Mouse (Mus musculus): ENCODE results near the gene Gm42674. TPM values are rescaled to one million over a fixed set of nuclear protein-coding genes. Genes with fewer than 3 reads are reported as not detected.

Gm42674 gene
- total RNA-seq, 2 experiments from 2014 or later, result not detected

DNA sequence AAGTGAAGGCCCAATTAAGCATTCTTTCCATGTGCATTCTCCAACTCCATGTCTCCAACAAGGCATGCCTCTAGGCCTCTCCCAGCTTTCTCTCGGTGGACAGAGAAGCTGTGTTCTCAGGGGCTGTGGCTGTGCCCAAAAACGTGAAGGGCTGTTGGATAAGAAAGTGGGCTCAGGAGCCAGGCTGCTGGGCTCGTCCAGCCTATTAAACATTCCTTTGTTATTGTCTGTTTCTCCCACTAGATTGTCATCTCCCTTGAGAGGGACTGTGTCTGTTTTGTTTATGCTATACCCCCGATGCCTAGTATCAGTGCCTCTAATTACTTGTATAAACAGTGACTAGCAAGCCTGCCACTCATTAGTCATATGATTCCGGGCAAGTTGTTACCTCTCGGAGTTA, 4.0 kb upstream of the Gm42674 start:
- no peak for DNase-seq (ENCODE audit: low spot score in 2 of 2)

DNA sequence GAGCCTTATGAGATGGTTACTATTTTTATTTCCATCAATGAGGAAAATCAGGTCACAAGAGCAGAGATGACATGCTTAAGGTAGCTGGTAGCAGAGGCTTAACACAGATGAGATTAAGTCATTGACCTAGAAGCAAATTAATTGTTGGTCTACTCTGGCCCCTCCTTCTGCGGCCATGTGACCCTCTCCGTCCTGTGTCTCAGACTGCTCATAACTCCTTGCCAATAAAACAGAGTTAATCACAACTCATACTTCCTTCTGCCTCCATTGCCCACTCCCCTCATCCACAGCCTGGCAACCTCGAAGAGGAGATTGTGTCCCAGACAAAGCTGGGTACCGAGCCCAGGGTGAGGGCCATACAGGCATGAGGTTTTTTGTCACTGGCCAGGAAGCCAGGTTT, 3.5 kb upstream of the Gm42674 start:
- DNase-seq (ENCODE audit: low spot score in 2 of 2), result no peak

DNA sequence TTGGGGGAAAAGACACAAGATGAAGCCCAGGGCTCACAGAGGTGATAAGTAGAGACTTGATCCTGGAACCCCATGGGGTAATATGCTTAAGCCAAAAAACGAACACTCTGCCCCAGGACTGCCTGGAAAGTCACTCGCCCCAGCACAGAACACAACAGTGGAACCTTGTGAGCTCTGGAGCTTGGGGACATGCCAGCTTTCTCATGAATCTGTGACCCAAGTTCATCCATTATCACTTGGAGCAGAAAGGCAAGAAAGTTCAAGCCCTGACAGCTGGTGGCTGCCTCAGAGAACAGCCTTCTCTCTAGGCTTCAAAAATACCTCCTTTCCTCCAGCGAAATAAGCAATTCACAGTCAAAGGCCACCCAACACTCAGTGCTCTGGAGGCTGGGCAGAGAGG, 2.3 kb upstream of the Gm42674 start:
- DNase-seq (ENCODE audit: low spot score in 2 of 2), result no peak

- DNase-seq (ENCODE audit: low spot score in 2 of 2), result no peak
Measured at GRCm38 (mm10) chr3:90600036-90600435, 1.7 kb upstream of the Gm42674 start.

DNA sequence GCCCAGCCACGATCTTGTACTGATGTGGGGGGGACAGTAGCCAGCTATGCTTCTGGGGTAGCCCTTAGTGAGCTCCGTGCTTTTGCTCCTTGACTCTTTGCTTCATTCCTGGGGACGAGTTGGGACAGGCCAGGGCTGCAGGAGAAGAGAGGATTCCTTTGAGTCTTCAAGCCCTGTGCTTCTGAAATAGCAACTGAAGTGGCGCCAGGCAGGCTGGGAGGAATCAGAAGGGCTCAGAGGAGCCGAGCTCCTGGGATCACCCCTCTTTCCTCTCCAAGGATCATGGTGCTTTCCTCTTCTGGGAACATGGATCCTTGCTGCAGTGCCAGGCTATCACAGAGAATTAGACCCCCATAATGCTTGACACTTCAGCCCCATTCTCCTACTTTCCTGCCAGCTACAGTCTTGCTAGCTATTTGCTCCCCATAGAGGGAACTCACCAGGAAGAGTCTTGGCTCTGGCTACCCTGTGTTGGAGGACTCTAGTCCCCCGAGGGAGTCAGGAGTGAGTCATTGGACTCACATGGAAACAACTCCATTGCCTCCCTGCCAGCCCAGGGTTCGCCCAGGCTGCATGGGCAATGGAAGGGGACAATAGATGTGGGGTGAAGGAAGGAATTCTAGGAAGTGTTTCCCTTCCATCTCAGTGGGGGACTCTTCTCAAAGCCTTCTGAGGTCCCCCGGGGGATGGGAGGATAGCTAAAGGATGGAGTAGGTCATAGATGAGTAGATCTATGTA, 1.1 kb upstream of the Gm42674 start:
- no peak for DNase-seq (ENCODE audit: low spot score in 2 of 2)

- no peak for DNase-seq (ENCODE audit: low spot score in 2 of 2)
Measured at GRCm38 (mm10) chr3:90603623-90604022, 1.9 kb downstream of the Gm42674 start, which contains the start of gene S100a4. TSS of gene S100a4 (plus strand) at chr3:90603771.

- DNase-seq (ENCODE audit: low spot score in 2 of 2), result peak; percentile 69 to 75
Measured at GRCm38 (mm10) chr3:90604416-90604815, 2.7 kb downstream of the Gm42674 start.

- DNase-seq (ENCODE audit: low spot score in 2 of 2), result no peak
Measured at GRCm38 (mm10) chr3:90605049-90605448, 3.3 kb downstream of the Gm42674 start.

DNA sequence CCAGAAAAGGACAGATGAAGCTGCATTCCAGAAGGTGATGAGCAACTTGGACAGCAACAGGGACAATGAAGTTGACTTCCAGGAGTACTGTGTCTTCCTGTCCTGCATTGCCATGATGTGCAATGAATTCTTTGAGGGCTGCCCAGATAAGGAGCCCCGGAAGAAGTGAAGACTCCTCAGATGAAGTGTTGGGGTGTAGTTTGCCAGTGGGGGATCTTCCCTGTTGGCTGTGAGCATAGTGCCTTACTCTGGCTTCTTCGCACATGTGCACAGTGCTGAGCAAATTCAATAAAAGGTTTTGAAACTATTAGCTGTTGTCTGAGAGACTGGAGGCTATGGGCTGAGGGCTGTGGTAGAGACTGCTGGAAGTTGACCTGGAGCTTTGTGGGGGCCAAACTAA, 4.0 kb downstream of the Gm42674 start:
- no peak for DNase-seq (ENCODE audit: low spot score in 2 of 2)

- no peak for DNase-seq (ENCODE audit: low spot score in 2 of 2)
Measured at GRCm38 (mm10) chr3:90606185-90606584, 4.5 kb downstream of the Gm42674 start.

- DNase-seq (ENCODE audit: low spot score in 2 of 2), result no peak
Measured at GRCm38 (mm10) chr3:90607361-90607760, 5.7 kb downstream of the Gm42674 start.

GRCm38 (mm10) chr3:90608223-90608622, 6.5 kb downstream of the Gm42674 start, which contains the start of gene S100a5:
TSS of gene S100a5 (plus strand) at chr3:90608523.
- DNase-seq (ENCODE audit: low spot score in 2 of 2), result no peak

- DNase-seq (ENCODE audit: low spot score in 2 of 2), result no peak
Measured at GRCm38 (mm10) chr3:90609102-90609501, 7.4 kb downstream of the Gm42674 start.

DNA sequence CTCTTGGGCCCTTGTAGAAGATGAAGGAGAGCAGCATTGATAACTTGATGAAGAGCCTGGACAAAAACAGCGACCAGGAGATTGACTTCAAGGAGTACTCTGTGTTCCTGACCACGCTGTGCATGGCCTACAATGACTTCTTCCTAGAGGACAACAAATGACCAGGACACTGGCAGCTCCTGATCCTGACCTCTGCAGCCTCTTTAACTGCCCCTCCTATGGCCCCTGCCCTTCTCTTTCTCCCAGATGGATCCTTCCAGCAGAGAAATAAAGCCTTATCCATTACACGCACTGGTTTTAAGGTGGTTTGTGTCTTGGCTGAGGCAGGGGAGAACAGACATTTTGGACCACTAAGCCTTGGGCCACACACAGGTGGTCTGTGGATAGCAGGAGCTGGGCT, 9.8 kb downstream of the Gm42674 start:
- no peak for DNase-seq (ENCODE audit: low spot score in 2 of 2)

DNA sequence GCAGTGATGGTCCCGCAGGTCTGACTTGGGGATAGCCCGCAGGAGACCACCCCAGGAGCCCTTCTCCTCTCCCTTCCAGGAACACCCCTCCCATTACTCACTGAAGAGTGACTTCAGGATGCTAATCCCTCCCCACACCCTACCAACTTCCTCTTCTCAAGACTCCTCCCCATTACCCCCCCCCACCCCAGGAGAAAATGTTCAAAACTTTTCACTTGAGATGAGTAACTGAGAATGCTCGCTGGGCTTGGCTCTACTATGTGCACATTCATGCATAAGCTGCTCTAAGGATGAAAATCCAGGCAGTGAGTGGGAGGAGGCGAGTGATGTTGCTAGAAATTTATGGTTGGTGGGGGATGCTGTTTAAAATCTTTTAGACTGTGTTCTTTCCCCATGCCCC, 10.4 kb downstream of the Gm42674 start:
- DNase-seq (ENCODE audit: low spot score in 2 of 2), result no peak

GRCm38 (mm10) chr3:90612728-90613291, 11.1 kb downstream of the Gm42674 start, which contains the start of gene S100a6:
TSS of gene S100a6 (plus strand) at chr3:90612882.
- peak in 1 of 2 experiments; percentile 52 for DNase-seq (ENCODE audit: low spot score in 2 of 2)

DNA sequence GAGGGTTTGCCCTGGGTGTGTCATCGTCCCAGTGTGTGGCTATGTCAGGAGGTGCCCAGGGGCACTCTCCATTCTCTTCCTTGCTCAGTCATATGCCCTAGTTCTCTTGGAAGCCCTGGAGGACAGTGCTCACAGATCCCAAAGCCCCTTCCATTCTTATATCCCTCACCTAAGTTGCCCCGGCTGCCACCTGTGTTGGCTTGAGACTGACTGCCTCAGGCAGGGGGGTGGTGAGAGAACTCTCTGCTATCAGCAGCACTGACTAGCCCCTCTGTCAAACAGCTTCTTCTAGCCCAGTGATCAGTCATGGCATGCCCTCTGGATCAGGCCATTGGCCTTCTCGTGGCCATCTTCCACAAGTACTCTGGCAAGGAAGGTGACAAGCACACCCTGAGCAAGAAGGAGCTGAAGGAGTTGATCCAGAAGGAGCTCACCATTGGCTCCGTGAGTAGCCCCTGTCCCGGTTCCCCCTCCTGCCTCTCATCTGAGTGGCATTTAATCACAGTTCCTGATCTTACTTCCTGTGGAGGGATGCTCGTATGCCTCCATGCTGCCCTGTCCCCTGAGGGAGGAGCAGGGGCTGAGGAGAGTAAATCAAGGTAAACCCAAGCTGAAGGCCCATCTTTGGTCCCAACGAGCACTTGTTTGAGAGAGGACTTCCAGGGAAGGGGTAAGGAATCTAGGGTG, 11.9 kb downstream of the Gm42674 start:
- no peak for DNase-seq (ENCODE audit: low spot score in 2 of 2)

DNA sequence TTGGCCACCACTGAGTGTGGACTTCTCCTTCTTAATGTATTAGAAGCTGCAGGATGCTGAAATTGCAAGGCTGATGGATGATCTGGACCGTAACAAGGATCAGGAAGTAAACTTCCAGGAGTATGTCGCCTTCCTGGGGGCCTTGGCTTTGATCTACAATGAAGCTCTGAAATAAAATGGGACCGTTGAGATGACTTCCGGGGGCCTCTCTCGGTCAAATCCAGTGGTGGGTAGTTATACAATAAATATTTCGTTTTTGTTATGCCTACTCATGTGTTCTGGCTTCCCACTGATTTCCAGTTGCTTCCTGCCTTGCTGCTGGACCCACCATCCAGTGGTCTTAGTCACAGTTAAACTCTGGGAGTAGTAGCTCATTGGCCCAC, 12.4 kb downstream of the Gm42674 start:
- DNase-seq (ENCODE audit: low spot score in 2 of 2), result no peak

GRCm38 (mm10) chr3:90614611-90615251, 13.0 kb downstream of the Gm42674 start:
- DNase-seq (ENCODE audit: low spot score in 2 of 2), result no peak

DNA sequence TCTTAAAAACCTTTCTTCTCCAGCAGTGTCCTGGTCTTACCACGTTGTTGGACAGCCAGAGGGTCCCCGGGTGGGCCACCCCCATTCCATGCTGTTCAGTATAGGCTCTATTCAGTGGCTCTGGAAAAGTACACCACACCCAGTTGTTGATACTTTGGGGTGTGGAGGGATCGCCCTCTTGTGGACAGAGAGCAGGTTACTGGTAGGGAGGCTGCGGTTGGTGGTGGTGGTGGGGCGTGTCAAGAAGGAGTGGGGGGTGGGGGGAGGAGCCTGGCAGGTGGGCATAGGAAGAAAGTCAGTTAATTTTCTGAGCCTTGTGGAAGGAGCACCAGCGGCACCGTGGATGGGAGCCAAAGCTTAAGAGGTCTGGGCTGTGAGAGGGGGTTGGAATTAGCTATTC, 13.7 kb downstream of the Gm42674 start:
- DNase-seq (ENCODE audit: low spot score in 2 of 2), result peak; percentile 64 to 68

GRCm38 (mm10) chr3:90615911-90616310, 14.2 kb downstream of the Gm42674 start:
- no peak for DNase-seq (ENCODE audit: low spot score in 2 of 2)

DNA sequence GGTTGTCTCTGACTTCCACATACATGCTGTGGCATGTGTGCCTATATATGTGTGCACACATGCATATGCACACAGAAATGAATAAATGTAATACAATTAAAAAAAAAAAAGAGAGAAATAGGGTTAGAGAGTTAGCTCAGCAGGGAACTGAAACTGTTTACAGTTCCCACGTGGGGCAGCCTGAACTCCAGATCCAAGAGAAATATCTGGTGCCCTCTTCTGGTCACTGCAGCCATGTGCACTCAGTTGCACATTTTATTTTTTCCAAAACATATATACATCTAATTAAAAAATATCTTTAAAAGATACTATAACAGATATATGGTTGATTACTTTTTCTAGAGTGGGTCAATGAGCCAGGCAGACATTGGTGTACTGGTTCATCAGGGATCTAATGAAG, 15.9 kb downstream of the Gm42674 start:
- DNase-seq (ENCODE audit: low spot score in 2 of 2), result no peak
